Mouse (Mus musculus) right cerebral cortex, postnatal 14 days (tissue): ENCODE measurements at regions not wholly inside any gene's neighbourhood (a gene's known extent, or its start where the extent isn't known, plus 50 kb on each side); places are given as distances from the start of the nearest gene placed in this dataset.

Experiments used
- DNase-seq: peaks from one replicate; pipeline ENCODE4 v3.0.0; 2022

DNA sequence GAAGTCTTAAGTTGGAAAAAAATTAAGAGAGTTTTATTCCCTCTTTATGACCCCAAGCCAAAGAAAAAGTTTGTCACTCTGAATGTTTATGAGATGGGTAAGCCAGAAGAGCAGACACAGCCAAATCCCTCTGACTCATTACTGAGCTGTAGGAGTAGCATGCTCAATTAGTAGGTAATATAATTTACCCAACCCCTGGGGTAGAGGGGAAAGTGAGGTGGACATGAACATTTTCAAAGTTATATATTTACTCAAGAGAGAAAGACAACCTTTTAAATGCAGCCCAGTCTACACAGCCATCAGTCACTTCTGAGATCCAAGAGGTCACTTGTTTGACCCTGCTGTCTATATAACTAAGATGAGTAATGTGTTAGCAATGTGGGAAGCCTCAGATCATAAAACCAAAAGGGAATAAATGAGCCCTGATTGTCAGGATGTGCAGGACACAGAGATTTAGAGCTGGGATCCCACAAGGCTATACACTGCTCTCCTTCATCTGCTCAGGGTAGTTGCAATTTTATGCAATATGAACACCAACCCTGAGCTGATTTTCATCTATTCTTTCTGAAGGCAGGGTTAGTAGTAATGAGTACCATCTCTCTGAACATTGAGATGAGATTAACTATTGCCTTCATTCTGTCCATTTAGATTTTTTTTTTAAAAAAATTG, 114.7 kb upstream of the Ndp start:
- no peak for DNase-seq

GRCm38 (mm10) chrX:17017823-17018222, 106.2 kb upstream of the Ndp start:
- no peak for DNase-seq

DNA sequence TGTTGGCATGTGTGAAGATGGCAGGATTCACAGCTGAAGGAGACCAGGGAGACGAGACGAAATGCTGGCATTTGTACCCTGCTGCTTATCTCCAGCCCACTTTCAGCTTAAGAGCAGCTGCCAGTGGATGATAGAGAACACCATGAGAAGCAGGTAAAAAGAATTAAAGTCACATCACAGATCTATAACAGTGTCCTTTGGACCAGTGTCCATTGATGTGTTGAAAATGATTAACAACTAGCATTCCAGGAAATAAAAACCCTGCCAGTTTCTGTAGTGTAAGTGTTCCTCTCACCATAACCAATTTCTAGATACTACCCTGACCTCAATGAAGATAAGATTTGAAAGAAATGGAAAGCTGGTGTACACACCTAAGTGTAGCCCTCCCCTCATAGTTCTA, 97.6 kb upstream of the Ndp start:
- no peak for DNase-seq

DNA sequence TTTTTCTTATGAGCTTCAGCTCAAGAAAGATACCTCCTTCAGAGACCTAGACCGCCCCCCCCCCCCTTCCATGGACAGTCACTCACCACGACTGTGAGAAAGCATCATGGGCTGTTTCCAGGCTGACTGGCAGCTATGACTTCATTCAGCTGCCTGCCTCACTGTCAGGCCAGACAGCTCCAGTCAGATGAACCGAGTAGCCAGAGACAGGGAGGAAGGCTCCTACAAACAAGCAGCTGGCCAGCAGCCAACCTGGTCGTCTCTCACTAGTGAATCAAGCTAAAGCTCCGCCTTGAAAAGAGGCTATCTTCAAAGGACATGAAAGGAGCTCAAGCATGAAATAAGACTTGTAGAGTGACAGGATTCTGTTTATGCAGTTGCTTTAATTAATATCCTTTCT, 87.0 kb upstream of the Ndp start:
- peak; percentile 23 for DNase-seq
